Mouse (Mus musculus) midbrain, embryonic 13.5 days (tissue): ENCODE results near the gene Mitd1. TPM values are rescaled to one million over a fixed set of nuclear protein-coding genes. Genes with fewer than 3 reads are reported as not detected.

Source experiments
- ATAC-seq: fragments of 200-750 bp; cut with Nextera tagmentation; 2 replicates; pipeline ENCODE4 v1.8.0; 2017; ENCODE audit warnings: mild to moderate bottlenecking, moderate TSS enrichment, moderate library complexity
- H3K27ac ChIP-seq: fragments of 300-500 bp; sonication (generic); 2 replicates; pipeline ENCODE4 v1.5.1; 2015; ENCODE audit warnings: inconsistent platforms, mild to moderate bottlenecking, moderate library complexity
- H3K27me3 ChIP-seq: fragments of 300-500 bp; sonication (generic); 2 replicates; pipeline ENCODE4 v1.6.1; 2015; ENCODE audit warnings: mild to moderate bottlenecking, inconsistent platforms
- H3K36me3 ChIP-seq: fragments of 300-500 bp; sonication (generic); 2 replicates; pipeline ENCODE4 v1.6.1; 2015; ENCODE audit warnings: mild to moderate bottlenecking, inconsistent platforms
- H3K4me1 ChIP-seq: fragments of 300-500 bp; sonication (generic); replicated peaks from 2 replicates; pipeline ENCODE4 v1.6.1; 2015; ENCODE audit warnings: inconsistent platforms
- H3K4me2 ChIP-seq: fragments of 300-500 bp; sonication (generic); replicated peaks from 2 replicates; pipeline ENCODE4 v1.6.1; 2015; ENCODE audit warnings: moderate library complexity, mild to moderate bottlenecking, inconsistent platforms
- H3K4me3 ChIP-seq: fragments of 300-500 bp; sonication (generic); replicated peaks from 2 replicates; pipeline ENCODE4 v1.5.1; 2015; ENCODE audit warnings: mild to moderate bottlenecking, inconsistent platforms
- H3K9ac ChIP-seq: fragments of 300-500 bp; sonication (generic); replicated peaks from 2 replicates; pipeline ENCODE4 v1.6.1; 2015; ENCODE audit warnings: mild to moderate bottlenecking, inconsistent platforms
- H3K9me3 ChIP-seq: fragments of 300-500 bp; sonication (generic); 2 replicates; pipeline ENCODE4 v1.6.1; 2016; ENCODE audit warnings: mild to moderate bottlenecking, inconsistent platforms
- WGBS: fragments of 180-500 bp; shearing (Covaris S2); methylation state at CpG from one replicate; pipeline ENCODE4 v1.1.7; 2015; 5-methylcytosine and 5-hydroxymethylcytosine counted together
- polyA plus RNA-seq: library from polyadenylated mRNA; unstranded; fragments of >200 nt; fragmentation: Nextera tagmentation; extraction: Ambion mirVana; gene quantifications from 2 replicates; pipeline ENCODE4 v1.2.1, GENCODE M21; 2015

Gene Mitd1
- polyA plus RNA-seq = 16.7 and 17.2 TPM in 2 replicates

- Histone ChIP-seq H3K9ac (peak within 1 kb of the TSS; percentile 77), H3K27ac (0 out of 2 replicates have a peak within 1 kb of the TSS, but pooled peaks have one; percentile 25), H3K9me3 (no peaks in the 10 kb centered on the region), H3K4me1 (peaks cover 27% of the 10 kb centered on the region), H3K36me3 (peaks cover 14% of the 10 kb centered on the region), H3K4me3 (peak within 1 kb of the TSS; percentile 65), H3K4me2 (peak within 1 kb of the TSS; percentile 65), H3K27me3 (no peaks in the 10 kb centered on the region)
- peak; percentile 95 for ATAC-seq
- WGBS = under 1% methylated on average over 41 of the region's 41 CpGs
These were observed at the start of gene Mitd1, which contains the start of gene Mrpl30 for GRCm38 (mm10) chr1:37890025-37890652. Gene Mitd1 (minus strand): TSS chr1:37890411. Gene Mrpl30 (plus strand): TSS chr1:37890477.

DNA sequence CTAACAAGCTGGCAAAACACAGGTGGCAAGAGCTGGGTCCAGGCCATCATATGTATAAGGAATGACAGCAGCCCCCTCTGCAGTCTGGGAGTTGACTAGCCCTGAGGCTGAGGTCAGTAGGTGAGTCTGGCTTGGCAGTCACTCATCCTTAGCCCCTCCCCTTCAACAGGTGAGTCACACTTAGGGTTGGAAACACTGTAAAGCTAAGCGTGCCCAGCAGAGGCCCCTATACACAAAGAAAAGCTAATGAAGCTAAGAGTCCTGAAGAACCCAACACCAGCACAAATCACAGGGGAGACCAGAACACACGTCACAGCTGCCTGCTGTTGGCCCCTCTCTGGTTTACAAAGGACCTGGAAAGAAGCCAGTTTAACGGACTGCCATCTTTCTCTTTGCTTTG lies 41.6 kb upstream of the Mitd1 start:
- Histone ChIP-seq H3K4me2 (no peak overlapping the region), H3K36me3 (no peaks in the 10 kb centered on the region), H3K9me3 (no peaks in the 10 kb centered on the region), H3K4me3 (no peak overlapping the region), H3K27me3 (no peaks in the 10 kb centered on the region), H3K4me1 (no peaks in the 10 kb centered on the region), H3K27ac (no peak overlapping the region), H3K9ac (no peak overlapping the region)
- 24% methylated on average over 3 of the region's 3 CpGs for WGBS
- ATAC-seq = no peak

- Histone ChIP-seq H3K9me3 (no peaks in the 10 kb centered on the region), H3K4me1 (no peaks in the 10 kb centered on the region), H3K9ac (no peak overlapping the region), H3K27me3 (no peaks in the 10 kb centered on the region), H3K4me3 (no peak overlapping the region), H3K4me2 (no peak overlapping the region), H3K27ac (no peak overlapping the region), H3K36me3 (no peaks in the 10 kb centered on the region)
- WGBS = 86% methylated on average over 8 of the region's 8 CpGs
- no peak for ATAC-seq
These were observed 35.8 kb upstream of the Mitd1 start for GRCm38 (mm10) chr1:37925971-37926370.

GRCm38 (mm10) chr1:37922536-37922935 lies 32.3 kb upstream of the Mitd1 start:
- ATAC-seq = no peak
- 57% methylated on average over 8 of the region's 8 CpGs for WGBS

DNA sequence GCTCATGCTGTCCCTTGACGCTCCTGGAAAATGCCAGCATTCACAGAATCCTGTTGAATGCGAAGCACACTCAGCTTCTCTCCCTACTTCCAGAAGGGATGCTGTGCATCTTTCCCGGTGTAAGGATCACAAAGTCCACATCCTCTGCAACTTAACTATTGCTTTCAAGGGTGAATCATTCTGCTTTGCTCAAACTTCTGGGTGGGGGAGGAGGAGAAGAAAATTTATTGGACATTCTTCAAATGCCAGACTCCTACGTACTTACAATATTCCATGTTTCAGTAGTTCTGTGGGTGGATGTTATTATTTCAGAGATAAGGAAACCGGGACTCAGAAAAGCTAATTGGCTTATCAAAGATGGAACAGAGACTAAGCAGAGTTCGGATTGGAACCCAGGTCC lies 27.9 kb upstream of the Mitd1 start:
- WGBS = 79% methylated on average over 6 of the region's 6 CpGs
- no peaks in the 10 kb centered on the region for H3K36me3 ChIP-seq
- no peak overlapping the region for H3K4me2 ChIP-seq
- no peaks in the 10 kb centered on the region for H3K9me3 ChIP-seq
- no peak overlapping the region for H3K27ac ChIP-seq
- no peak for ATAC-seq
- no peaks in the 10 kb centered on the region for H3K4me1 ChIP-seq
- H3K4me3 ChIP-seq = no peak overlapping the region
- no peaks in the 10 kb centered on the region for H3K27me3 ChIP-seq
- H3K9ac ChIP-seq = no peak overlapping the region

More at GRCm38 (mm10) chr1:37922536-37922935, 32.3 kb upstream of the Mitd1 start:
- H3K36me3 ChIP-seq = no peaks in the 10 kb centered on the region
- H3K9me3 ChIP-seq = no peaks in the 10 kb centered on the region
- H3K4me1 ChIP-seq = no peaks in the 10 kb centered on the region
- H3K9ac ChIP-seq = no peak overlapping the region
- no peak overlapping the region for H3K4me3 ChIP-seq
- H3K27ac ChIP-seq = no peak overlapping the region
- no peak overlapping the region for H3K4me2 ChIP-seq
- H3K27me3 ChIP-seq = no peaks in the 10 kb centered on the region

DNA sequence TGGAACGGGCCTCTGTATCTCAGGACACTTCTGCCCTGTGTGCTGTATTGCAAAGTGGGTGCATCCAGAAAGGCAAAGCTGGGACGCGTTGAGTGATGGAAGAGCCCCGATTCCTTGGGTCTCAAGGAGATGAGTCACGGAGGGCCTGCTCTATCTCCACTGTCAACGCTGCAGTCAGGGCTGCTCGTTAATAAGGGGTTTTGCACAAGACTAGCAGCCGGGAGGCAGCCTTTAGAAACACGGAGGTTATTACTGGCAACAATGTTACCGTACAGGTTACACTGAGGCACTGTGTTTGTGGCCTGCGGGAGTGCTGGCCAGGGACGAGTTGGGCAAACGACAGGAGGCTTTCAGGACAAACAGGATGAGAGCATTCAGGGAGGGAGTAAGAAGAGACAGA lies 27.5 kb upstream of the Mitd1 start:
- 78% methylated on average over 13 of the region's 13 CpGs for WGBS
- Histone ChIP-seq H3K4me2 (no peak overlapping the region), H3K9me3 (no peaks in the 10 kb centered on the region), H3K27ac (no peak overlapping the region), H3K4me3 (no peak overlapping the region), H3K9ac (no peak overlapping the region), H3K36me3 (no peaks in the 10 kb centered on the region), H3K4me1 (no peaks in the 10 kb centered on the region), H3K27me3 (no peaks in the 10 kb centered on the region)
- no peak for ATAC-seq

- H3K4me1 ChIP-seq = no peaks in the 10 kb centered on the region
- no peak within 1 kb of the TSS for H3K27ac ChIP-seq
- ATAC-seq = no peak
- H3K4me3 ChIP-seq = no peak within 1 kb of the TSS
- H3K27me3 ChIP-seq = no peaks in the 10 kb centered on the region
- WGBS = 75% methylated on average over 5 of the region's 5 CpGs
- H3K9ac ChIP-seq = no peak within 1 kb of the TSS
- no peaks in the 10 kb centered on the region for H3K9me3 ChIP-seq
- H3K36me3 ChIP-seq = no peaks in the 10 kb centered on the region
- H3K4me2 ChIP-seq = no peak within 1 kb of the TSS
These were observed 26.2 kb upstream of the Mitd1 start, which contains the start of gene Lyg2 for GRCm38 (mm10) chr1:37916393-37916792. Gene Lyg2 (minus strand): TSS chr1:37916493.

DNA sequence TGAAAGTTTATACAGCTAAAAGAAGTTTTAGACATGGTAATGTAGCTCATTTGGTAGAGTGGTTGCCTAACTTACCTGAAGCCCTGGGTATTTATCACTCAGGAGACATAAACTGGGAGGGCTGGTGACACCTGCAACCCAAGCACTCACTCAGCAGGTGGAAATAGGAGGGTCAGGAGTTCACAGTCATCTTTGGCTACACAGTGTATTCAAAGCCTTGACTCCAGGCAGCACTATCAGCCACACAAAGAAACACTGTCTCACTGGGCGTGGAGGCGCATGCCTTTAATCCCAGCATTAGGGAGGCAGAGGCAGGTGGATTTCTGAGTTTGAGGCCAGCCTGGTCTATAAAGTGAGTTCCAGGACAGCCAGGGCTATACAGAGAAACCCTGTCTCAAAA lies 22.5 kb upstream of the Mitd1 start:
- Histone ChIP-seq H3K4me1 (no peaks in the 10 kb centered on the region), H3K27me3 (no peaks in the 10 kb centered on the region), H3K27ac (no peak overlapping the region), H3K4me2 (no peak overlapping the region), H3K36me3 (no peaks in the 10 kb centered on the region), H3K4me3 (no peak overlapping the region), H3K9ac (no peak overlapping the region), H3K9me3 (no peaks in the 10 kb centered on the region)
- no peak for ATAC-seq
- 75% methylated on average over 2 of the region's 2 CpGs for WGBS

DNA sequence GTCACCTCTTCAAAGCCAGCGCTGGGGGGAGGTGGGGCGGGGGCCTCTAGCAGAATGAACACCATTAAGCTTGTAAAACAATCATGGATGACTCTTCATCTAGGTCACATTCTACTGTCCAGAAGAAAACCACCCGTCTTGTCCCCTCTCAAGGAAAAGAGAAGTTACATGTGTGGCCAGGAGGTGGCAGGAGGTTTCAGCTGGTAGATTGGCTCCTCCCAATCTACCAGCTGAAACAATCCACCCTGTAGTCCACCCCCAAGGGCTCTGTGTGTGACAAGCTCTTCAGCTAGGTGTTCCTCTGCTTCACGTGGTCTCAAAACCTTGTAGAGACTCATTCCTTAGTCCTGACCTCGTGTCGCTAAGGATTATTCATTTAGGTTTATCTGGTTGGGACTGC lies 13.0 kb upstream of the Mitd1 start:
- Histone ChIP-seq H3K27ac (no peak overlapping the region), H3K4me2 (no peak overlapping the region), H3K4me3 (no peak overlapping the region), H3K9ac (no peak overlapping the region), H3K9me3 (no peaks in the 10 kb centered on the region), H3K27me3 (no peaks in the 10 kb centered on the region), H3K4me1 (no peaks in the 10 kb centered on the region), H3K36me3 (peaks cover 25% of the 10 kb centered on the region)
- no peak for ATAC-seq
- 39% methylated on average over 6 of the region's 6 CpGs for WGBS

DNA sequence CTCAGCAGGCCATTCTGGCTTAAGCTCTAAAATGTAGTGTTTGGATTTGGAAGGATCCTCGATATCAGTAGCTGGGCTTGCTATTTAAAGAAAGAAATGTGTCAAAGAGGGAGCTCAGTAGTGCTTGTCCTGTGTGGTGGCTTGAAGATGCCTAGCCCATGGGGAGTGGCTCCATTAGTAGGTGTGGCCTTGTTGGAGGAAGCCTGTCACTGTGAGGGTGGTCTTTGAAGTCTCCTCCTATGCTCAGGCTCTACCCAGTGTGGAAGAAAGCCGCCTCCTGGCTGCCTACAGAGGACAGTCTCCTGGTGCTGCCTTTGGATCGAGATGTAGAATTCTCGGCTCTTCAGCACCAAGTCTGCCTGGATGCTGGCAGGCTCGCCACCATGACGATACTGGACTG lies 10.1 kb upstream of the Mitd1 start:
- ATAC-seq = no peak
- H3K9ac ChIP-seq = no peak overlapping the region
- H3K4me3 ChIP-seq = no peak overlapping the region
- no peaks in the 10 kb centered on the region for H3K27me3 ChIP-seq
- no peaks in the 10 kb centered on the region for H3K4me1 ChIP-seq
- no peak overlapping the region for H3K27ac ChIP-seq
- WGBS = 59% methylated on average over 6 of the region's 6 CpGs
- no peak overlapping the region for H3K4me2 ChIP-seq
- no peaks in the 10 kb centered on the region for H3K9me3 ChIP-seq
- H3K36me3 ChIP-seq = peaks cover 50% of the 10 kb centered on the region

GRCm38 (mm10) chr1:37899816-37900215 lies 9.6 kb upstream of the Mitd1 start:
- peaks cover 53% of the 10 kb centered on the region for H3K36me3 ChIP-seq
- H3K27me3 ChIP-seq = no peaks in the 10 kb centered on the region
- no peaks in the 10 kb centered on the region for H3K9me3 ChIP-seq
- no peak overlapping the region for H3K4me3 ChIP-seq
- H3K4me1 ChIP-seq = no peaks in the 10 kb centered on the region
- 91% methylated on average over 4 of the region's 4 CpGs for WGBS
- ATAC-seq = no peak
- H3K27ac ChIP-seq = no peak overlapping the region
- no peak overlapping the region for H3K9ac ChIP-seq
- no peak overlapping the region for H3K4me2 ChIP-seq

DNA sequence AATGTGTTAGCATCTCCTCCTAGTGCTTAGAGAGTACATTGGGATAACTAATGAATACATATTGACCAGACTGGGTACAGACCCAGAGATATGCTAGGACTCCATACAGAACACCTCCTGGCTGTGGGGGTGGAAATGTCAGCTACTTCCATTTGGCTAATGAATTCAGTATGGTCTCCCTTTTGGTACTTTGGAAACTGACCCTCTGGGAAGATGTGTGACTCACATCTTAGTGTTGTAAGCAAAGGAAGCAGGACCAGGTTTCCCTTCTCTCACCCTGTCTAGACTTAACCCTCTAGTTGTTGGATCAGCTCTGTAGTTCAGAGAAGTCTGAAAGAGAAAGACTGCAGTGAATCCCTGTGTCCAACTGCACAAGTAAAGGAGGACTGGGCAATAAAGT lies 4.4 kb upstream of the Mitd1 start:
- H3K27ac ChIP-seq = no peak overlapping the region
- H3K9me3 ChIP-seq = no peaks in the 10 kb centered on the region
- H3K9ac ChIP-seq = no peak overlapping the region
- no peak overlapping the region for H3K4me3 ChIP-seq
- H3K4me1 ChIP-seq = peaks cover 20% of the 10 kb centered on the region
- no peaks in the 10 kb centered on the region for H3K27me3 ChIP-seq
- no peak for ATAC-seq
- H3K36me3 ChIP-seq = peaks cover 53% of the 10 kb centered on the region
- no peak overlapping the region for H3K4me2 ChIP-seq

DNA sequence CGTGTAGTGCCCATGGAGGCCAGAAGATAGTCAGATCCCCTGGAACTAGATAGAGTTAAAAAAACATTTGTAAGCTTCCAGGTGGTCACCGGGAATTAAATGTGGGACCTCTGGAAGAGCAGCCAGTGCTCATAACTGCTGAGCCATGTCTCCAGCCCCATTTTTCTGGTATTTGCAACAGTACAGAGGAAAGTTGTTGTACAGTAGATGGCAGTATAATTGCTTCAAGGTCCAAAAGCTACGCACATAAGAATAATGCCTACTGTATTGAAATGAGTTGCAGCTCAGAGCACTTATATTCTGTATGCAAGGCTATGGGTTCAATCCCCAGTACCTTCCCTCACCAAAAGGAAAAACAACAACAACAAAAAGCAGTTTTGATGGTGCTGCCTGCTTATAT lies 1.2 kb upstream of the Mitd1 start:
- H3K27ac ChIP-seq = no peak overlapping the region
- no peaks in the 10 kb centered on the region for H3K9me3 ChIP-seq
- peaks cover 25% of the 10 kb centered on the region for H3K36me3 ChIP-seq
- H3K4me3 ChIP-seq = peak overlapping the region; percentile 65
- H3K4me2 ChIP-seq = peak overlapping the region; percentile 65
- no peak overlapping the region for H3K9ac ChIP-seq
- peaks cover 27% of the 10 kb centered on the region for H3K4me1 ChIP-seq
- 81% methylated on average over 3 of the region's 3 CpGs for WGBS
- H3K27me3 ChIP-seq = no peaks in the 10 kb centered on the region
- no peak for ATAC-seq
